Mouse (Mus musculus): ENCODE results near the gene Gm5936.
"Not testable (repeated sequence)": the region's sequence is repeated elsewhere in the genome, so short reads cannot be mapped to it uniquely, and the experiment has no call there.

Gene Gm5936

DNA sequence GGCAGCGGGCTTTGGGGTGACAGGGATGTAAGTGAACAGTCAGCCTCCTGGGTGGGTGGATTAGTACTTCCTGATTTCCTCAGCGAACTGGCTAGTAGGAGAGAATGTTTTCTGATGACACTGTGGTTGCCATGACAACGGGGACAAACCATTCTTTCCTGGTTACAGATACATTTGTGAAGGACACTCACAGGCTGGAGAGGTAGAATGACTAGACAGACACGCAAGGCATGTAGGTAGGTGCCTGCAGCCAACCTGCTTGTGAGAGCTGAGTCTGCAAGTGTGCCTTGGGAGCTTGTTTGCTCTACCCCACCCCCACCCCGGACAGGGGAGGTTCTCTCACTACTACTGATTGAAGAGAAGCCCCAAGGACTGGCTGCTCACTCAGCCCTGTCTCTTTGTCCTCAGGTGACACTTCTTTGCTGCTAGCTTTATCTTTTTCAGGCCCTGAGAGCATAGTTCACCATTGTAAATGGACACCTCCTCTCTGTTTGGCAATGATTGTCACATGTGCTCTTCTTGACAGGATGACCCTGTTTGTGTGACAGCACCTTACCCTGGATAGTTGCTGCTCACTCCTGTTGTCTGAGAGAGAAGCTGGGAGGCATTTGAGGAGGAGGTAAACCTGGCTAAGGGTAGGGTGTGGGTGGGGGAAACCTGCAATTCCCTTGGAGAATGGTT is at the start of gene Gm5936:
Gene Gm5936 (plus strand): TSS at position 355 of the 681 bp plus-strand sequence.
- peak; percentile 63 for DNase-seq

DNA sequence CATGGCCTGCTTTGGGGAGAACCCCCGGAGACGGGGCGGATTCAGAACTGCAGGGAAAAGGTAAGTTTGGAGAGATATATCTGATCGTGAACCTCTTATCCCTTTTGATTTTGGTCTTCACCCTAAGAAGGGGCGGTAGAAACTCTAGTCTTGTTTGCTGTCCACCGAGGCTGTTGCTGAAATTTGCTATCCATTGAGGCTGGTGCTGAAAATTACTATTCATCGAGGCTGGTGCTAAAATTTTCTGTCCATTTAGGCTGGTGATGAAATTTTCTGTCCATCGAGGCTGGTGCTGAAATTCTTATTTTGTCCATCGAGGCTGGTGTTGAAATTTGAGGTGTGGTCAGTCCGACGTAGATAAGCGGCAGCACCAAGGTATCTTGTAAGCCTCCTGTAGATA is 19.1 kb downstream of the Gm5936 start:
- DNase-seq, result not testable (repeated sequence)

DNA sequence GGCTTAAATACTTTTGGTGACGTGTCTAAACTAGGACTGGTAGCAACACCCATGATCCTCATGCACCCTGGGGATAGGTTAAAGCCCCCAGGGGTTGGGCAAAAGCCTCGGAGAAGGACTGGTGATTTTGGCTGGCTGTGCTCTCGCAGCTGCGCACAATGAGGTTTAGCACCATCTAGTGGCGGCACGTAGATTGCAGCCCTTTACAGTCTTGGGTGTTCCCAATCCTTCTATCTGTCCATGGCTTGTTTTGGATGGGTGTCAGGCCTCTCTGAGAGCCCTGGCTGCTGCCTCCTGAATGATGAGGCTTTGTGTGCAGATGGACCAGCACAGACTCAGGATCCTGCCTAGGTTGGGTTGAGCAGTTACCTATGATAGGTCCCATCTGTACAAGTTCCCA is 43.1 kb downstream of the Gm5936 start:
- DNase-seq, result peak; percentile 33
